Mouse (Mus musculus) limb, embryonic 11.5 days (tissue): Measurements from ENCODE around the gene Arl4c. TPM values are rescaled to one million over a fixed set of nuclear protein-coding genes. Genes with fewer than 3 reads are reported as not detected.

Source experiments
- ATAC-seq: fragments of 200-750 bp; cut with Nextera tagmentation; 2 replicates; pipeline ENCODE4 v1.8.0; 2017; ENCODE audit warnings: low read depth; ENCODE audit not compliant: insufficient number of reproducible peaks, low FRiP score, low TSS enrichment
- DNase-seq: peaks from one replicate; pipeline ENCODE4 v3.0.0-alpha.2; 2015; ENCODE audit warnings: low spot score
- H3K27ac ChIP-seq: fragments of 300-500 bp; sonication (generic); replicated peaks from 2 replicates; pipeline ENCODE4 v1.5.1; 2014; ENCODE audit warnings: low read depth, mild to moderate bottlenecking, low read length
- H3K27me3 ChIP-seq: fragments of 300-500 bp; sonication (generic); 2 replicates; pipeline ENCODE4 v1.6.1; 2014; ENCODE audit warnings: mild to moderate bottlenecking, low read length, mixed read lengths; ENCODE audit not compliant: control insufficient read depth, insufficient read depth
- H3K36me3 ChIP-seq: fragments of 300-500 bp; sonication (generic); 2 replicates; pipeline ENCODE4 v1.6.1; 2014; ENCODE audit warnings: mild to moderate bottlenecking, low read length, moderate library complexity, mixed read lengths; ENCODE audit not compliant: control insufficient read depth, insufficient read depth
- H3K4me1 ChIP-seq: fragments of 300-500 bp; sonication (generic); 2 replicates; pipeline ENCODE4 v1.6.1; 2014; ENCODE audit warnings: low read length, mixed read lengths; ENCODE audit not compliant: control insufficient read depth, insufficient read depth
- H3K4me2 ChIP-seq: fragments of 300-500 bp; sonication (generic); 2 replicates; pipeline ENCODE4 v1.6.1; 2014; ENCODE audit warnings: low read depth, mild to moderate bottlenecking, moderate library complexity; ENCODE audit not compliant: severe bottlenecking
- H3K4me3 ChIP-seq: fragments of 300-500 bp; sonication (generic); 2 replicates; pipeline ENCODE4 v1.5.1; 2014; ENCODE audit warnings: low read depth, low read length
- H3K9ac ChIP-seq: fragments of 300-500 bp; sonication (generic); 2 replicates; pipeline ENCODE4 v1.6.1; 2014; ENCODE audit warnings: mild to moderate bottlenecking, low read length
- H3K9me3 ChIP-seq: fragments of 300-500 bp; sonication (generic); 2 replicates; pipeline ENCODE4 v1.6.1; 2016; ENCODE audit warnings: low read length; ENCODE audit not compliant: control insufficient read depth
- WGBS: fragments of 180-500 bp; shearing (Covaris S2); extraction: QIAGEN DNeasy Blood & Tissue Kit; methylation state at CpG from one replicate; pipeline ENCODE4 v1.1.7; 2014; 5-methylcytosine and 5-hydroxymethylcytosine counted together
- polyA plus RNA-seq: library from polyadenylated mRNA; unstranded; fragments of >200 nt; fragmentation: Nextera tagmentation; extraction: Ambion mirVana; gene quantifications from 2 replicates; pipeline ENCODE4 v1.2.1, GENCODE M21; 2014

Arl4c gene
- polyA plus RNA-seq, 1 experiment from 2014 or later: 3.3 TPM

- WGBS: 51% methylated on average over 3 of the region's 3 CpGs
- Histone ChIP-seq H3K27ac (no peak overlapping the region), H3K9me3 (no peaks in the 10 kb centered on the region), H3K4me1 (no peaks in the 10 kb centered on the region), H3K4me3 (no peak overlapping the region), H3K4me2 (no peak overlapping the region), H3K27me3 (no peaks in the 10 kb centered on the region), H3K36me3 (no peaks in the 10 kb centered on the region), H3K9ac (no peak overlapping the region)
- ATAC-seq (no peak), DNase-seq (no peak)
These were observed 23.7 kb downstream of the Arl4c start for GRCm38 (mm10) chr1:88678231-88678739.

- H3K4me3 ChIP-seq: no peak overlapping the region
- no peak overlapping the region for H3K9ac ChIP-seq
- no peaks in the 10 kb centered on the region for H3K36me3 ChIP-seq
- no peak for DNase-seq
- H3K9me3 ChIP-seq: no peaks in the 10 kb centered on the region
- peaks cover 3% of the 10 kb centered on the region; the same call in 1 of the 2 replicates for H3K4me1 ChIP-seq
- 58% methylated on average over 4 of the region's 4 CpGs for WGBS
- H3K27ac ChIP-seq: no peak overlapping the region
- no peak for ATAC-seq
- no peak overlapping the region for H3K4me2 ChIP-seq
- H3K27me3 ChIP-seq: no peaks in the 10 kb centered on the region
These were observed 31.2 kb downstream of the Arl4c start for GRCm38 (mm10) chr1:88670807-88671206.

- Histone ChIP-seq H3K27me3 (no peaks in the 10 kb centered on the region), H3K9ac (no peak overlapping the region), H3K4me3 (no peak overlapping the region), H3K9me3 (no peaks in the 10 kb centered on the region), H3K4me1 (peaks cover 3% of the 10 kb centered on the region; the same call in 1 of the 2 replicates), H3K4me2 (no peak overlapping the region), H3K27ac (no peak overlapping the region), H3K36me3 (no peaks in the 10 kb centered on the region)
- DNase-seq: no peak
- ATAC-seq: no peak
- WGBS: 21% methylated on average over 14 of the region's 14 CpGs
These were observed 32.9 kb downstream of the Arl4c start for GRCm38 (mm10) chr1:88668846-88669810.

- ATAC-seq (no peak), DNase-seq (peak; percentile 29)
- Histone ChIP-seq H3K9me3 (no peaks in the 10 kb centered on the region), H3K36me3 (no peaks in the 10 kb centered on the region), H3K9ac (no peak overlapping the region), H3K27me3 (no peaks in the 10 kb centered on the region), H3K4me3 (no peak overlapping the region), H3K4me2 (no peak overlapping the region), H3K27ac (no peak overlapping the region), H3K4me1 (peaks cover 3% of the 10 kb centered on the region; the same call in 1 of the 2 replicates)
- whole genome bisulfite sequencing: 3% methylated on average over 7 of the region's 7 CpGs
These were observed 33.7 kb downstream of the Arl4c start for GRCm38 (mm10) chr1:88668353-88668752.

GRCm38 (mm10) chr1:88664623-88665022, 37.4 kb downstream of the Arl4c start:
- Histone ChIP-seq H3K9ac (no peak overlapping the region), H3K4me1 (peaks cover 3% of the 10 kb centered on the region; the same call in 1 of the 2 replicates), H3K27me3 (no peaks in the 10 kb centered on the region), H3K36me3 (no peaks in the 10 kb centered on the region), H3K27ac (no peak overlapping the region), H3K4me3 (no peak overlapping the region), H3K4me2 (no peak overlapping the region), H3K9me3 (no peaks in the 10 kb centered on the region)
- 64% methylated on average over 3 of the region's 3 CpGs for WGBS
- ATAC-seq: no peak
- no peak for DNase-seq

GRCm38 (mm10) chr1:88662736-88663135, 39.3 kb downstream of the Arl4c start:
- Histone ChIP-seq H3K27ac (no peak overlapping the region), H3K36me3 (no peaks in the 10 kb centered on the region), H3K4me3 (no peak overlapping the region), H3K9me3 (no peaks in the 10 kb centered on the region), H3K27me3 (no peaks in the 10 kb centered on the region), H3K4me1 (no peaks in the 10 kb centered on the region), H3K4me2 (no peak overlapping the region), H3K9ac (no peak overlapping the region)
- no peak for ATAC-seq
- DNase-seq: no peak
- WGBS: 84% methylated on average over 5 of the region's 5 CpGs

GRCm38 (mm10) chr1:88661209-88661608, 40.8 kb downstream of the Arl4c start:
- H3K9ac ChIP-seq: no peak overlapping the region
- H3K27me3 ChIP-seq: no peaks in the 10 kb centered on the region
- DNase-seq: no peak
- H3K36me3 ChIP-seq: no peaks in the 10 kb centered on the region
- H3K9me3 ChIP-seq: no peaks in the 10 kb centered on the region
- no peak overlapping the region for H3K4me2 ChIP-seq
- no peaks in the 10 kb centered on the region for H3K4me1 ChIP-seq
- no peak overlapping the region for H3K27ac ChIP-seq
- WGBS: 90% methylated on average over 3 of the region's 3 CpGs
- H3K4me3 ChIP-seq: no peak overlapping the region
- no peak for ATAC-seq

- Histone ChIP-seq H3K9me3 (no peaks in the 10 kb centered on the region), H3K27ac (no peak overlapping the region), H3K4me3 (no peak overlapping the region), H3K36me3 (no peaks in the 10 kb centered on the region), H3K9ac (no peak overlapping the region), H3K4me2 (no peak overlapping the region), H3K27me3 (no peaks in the 10 kb centered on the region), H3K4me1 (no peaks in the 10 kb centered on the region)
- DNase-seq: no peak
- WGBS: 86% methylated on average over 6 of the region's 6 CpGs
- no peak for ATAC-seq
These were observed 43.6 kb downstream of the Arl4c start for GRCm38 (mm10) chr1:88658290-88658857.
